Mouse (Mus musculus) embryonic facial prominence, embryonic 13.5 days (tissue): Measurements from ENCODE around the gene Spock2. TPM values are rescaled to one million over a fixed set of nuclear protein-coding genes. Genes with fewer than 3 reads are reported as not detected.
A peak's percentile ranks its signal among the peaks of the same experiment; 100 is the strongest.
"Not testable (repeated sequence)": the region's sequence is repeated elsewhere in the genome, so short reads cannot be mapped to it uniquely, and the experiment has no call there.

Source experiments
- ATAC-seq: fragments of 200-750 bp; cut with Nextera tagmentation; 2 replicates; pipeline ENCODE4 v1.8.0; 2017; ENCODE audit warnings: low read depth; ENCODE audit not compliant: insufficient number of reproducible peaks, insufficient read depth, low FRiP score, low TSS enrichment
- H3K27ac ChIP-seq: fragments of 300-500 bp; sonication (generic); 2 replicates; pipeline ENCODE4 v1.5.1; 2015; ENCODE audit warnings: moderate library complexity, mild to moderate bottlenecking, inconsistent platforms
- H3K27me3 ChIP-seq: fragments of 300-500 bp; sonication (generic); 2 replicates; pipeline ENCODE4 v1.6.1; 2015; ENCODE audit warnings: mild to moderate bottlenecking, inconsistent platforms
- H3K36me3 ChIP-seq: fragments of 300-500 bp; sonication (generic); 2 replicates; pipeline ENCODE4 v1.6.1; 2015; ENCODE audit warnings: mild to moderate bottlenecking, inconsistent platforms
- H3K4me1 ChIP-seq: fragments of 300-500 bp; sonication (generic); 2 replicates; pipeline ENCODE4 v1.6.1; 2015; ENCODE audit warnings: inconsistent platforms
- H3K4me2 ChIP-seq: fragments of 300-500 bp; sonication (generic); 2 replicates; pipeline ENCODE4 v1.6.1; 2015; ENCODE audit warnings: moderate library complexity, mild to moderate bottlenecking, inconsistent platforms
- H3K4me3 ChIP-seq: fragments of 300-500 bp; sonication (generic); 2 replicates; pipeline ENCODE4 v1.5.1; 2015; ENCODE audit warnings: mild to moderate bottlenecking, inconsistent platforms
- H3K9ac ChIP-seq: fragments of 300-500 bp; sonication (generic); 2 replicates; pipeline ENCODE4 v1.6.1; 2015; ENCODE audit warnings: mild to moderate bottlenecking, inconsistent platforms
- H3K9me3 ChIP-seq: fragments of 300-500 bp; sonication (generic); 2 replicates; pipeline ENCODE4 v1.6.1; 2016; ENCODE audit warnings: inconsistent platforms
- WGBS: fragments of 180-500 bp; shearing (Covaris S2); methylation state at CpG from one replicate; pipeline ENCODE4 v1.1.7; 2015; ENCODE audit warnings: mixed read lengths; 5-methylcytosine and 5-hydroxymethylcytosine counted together
- polyA plus RNA-seq: library from polyadenylated mRNA; unstranded; fragments of >200 nt; fragmentation: Nextera tagmentation; extraction: Ambion mirVana; gene quantifications from 2 replicates; pipeline ENCODE4 v1.2.1, GENCODE M21; 2015

Gene Spock2
- polyA plus RNA-seq, 1 experiment from 2014 or later, result 7.2 TPM

GRCm38 (mm10) chr10:60125529-60126327 is 19.7 kb downstream of the Spock2 start:
- H3K4me2 ChIP-seq, result peak overlapping the region; percentile 50
- H3K4me1 ChIP-seq, result peaks cover 5% of the 10 kb centered on the region
- 25% methylated on average over 21 of the region's 22 CpGs for WGBS
- ATAC-seq, result peak; percentile 28; the same call in 1 of the 2 replicates
- H3K4me3 ChIP-seq, result no peak overlapping the region
- no peak overlapping the region for H3K9ac ChIP-seq
- no peak overlapping the region for H3K27ac ChIP-seq
- H3K9me3 ChIP-seq, result no peaks in the 10 kb centered on the region
- H3K36me3 ChIP-seq, result peaks cover 9% of the 10 kb centered on the region; the same call in 1 of the 2 replicates
- H3K27me3 ChIP-seq, result no peaks in the 10 kb centered on the region

- Histone ChIP-seq H3K27ac (no peak overlapping the region), H3K36me3 (peaks cover 9% of the 10 kb centered on the region; the same call in 1 of the 2 replicates), H3K27me3 (no peaks in the 10 kb centered on the region), H3K4me3 (no peak overlapping the region), H3K4me1 (peaks cover 8% of the 10 kb centered on the region), H3K9ac (no peak overlapping the region), H3K4me2 (no peak overlapping the region), H3K9me3 (no peaks in the 10 kb centered on the region)
- 83% methylated on average over 9 of the region's 9 CpGs for WGBS
- ATAC-seq, result no peak
These were observed 22.3 kb downstream of the Spock2 start for GRCm38 (mm10) chr10:60128287-60128686.

GRCm38 (mm10) chr10:60130504-60130903 is 24.5 kb downstream of the Spock2 start:
- Histone ChIP-seq H3K4me1 (peaks cover 21% of the 10 kb centered on the region), H3K9ac (no peak overlapping the region), H3K27me3 (no peaks in the 10 kb centered on the region), H3K9me3 (no peaks in the 10 kb centered on the region), H3K36me3 (peaks cover 9% of the 10 kb centered on the region; the same call in 1 of the 2 replicates), H3K4me3 (no peak overlapping the region), H3K4me2 (no peak overlapping the region), H3K27ac (no peak overlapping the region)
- no peak for ATAC-seq
- WGBS, result 78% methylated on average over 4 of the region's 4 CpGs

GRCm38 (mm10) chr10:60133501-60133900 is 27.5 kb downstream of the Spock2 start:
- Histone ChIP-seq H3K4me3 (no peak overlapping the region), H3K9ac (0 out of 2 replicates have a peak overlapping the region, but pooled peaks have one; percentile 27), H3K4me2 (peak overlapping the region; percentile 35), H3K4me1 (peaks cover 17% of the 10 kb centered on the region), H3K36me3 (peaks cover 9% of the 10 kb centered on the region; the same call in 1 of the 2 replicates), H3K27me3 (no peaks in the 10 kb centered on the region), H3K27ac (peak overlapping the region; percentile 57; the same call in 1 of the 2 replicates), H3K9me3 (no peaks in the 10 kb centered on the region)
- WGBS, result 14% methylated on average over 6 of the region's 6 CpGs
- 0 out of 2 replicates have a peak, but pooled peaks have one; percentile 44 for ATAC-seq

GRCm38 (mm10) chr10:60134201-60134600 is 28.2 kb downstream of the Spock2 start:
- Histone ChIP-seq H3K9ac (0 out of 2 replicates have a peak overlapping the region, but pooled peaks have one; percentile 27), H3K27ac (peak overlapping the region; percentile 57; the same call in 1 of the 2 replicates), H3K27me3 (no peaks in the 10 kb centered on the region), H3K36me3 (peaks cover 9% of the 10 kb centered on the region; the same call in 1 of the 2 replicates), H3K4me1 (peaks cover 17% of the 10 kb centered on the region), H3K4me3 (no peak overlapping the region), H3K9me3 (no peaks in the 10 kb centered on the region), H3K4me2 (peak overlapping the region; percentile 35; the same call in 1 of the 2 replicates)
- WGBS, result 49% methylated on average over 9 of the region's 9 CpGs
- no peak for ATAC-seq

- not testable (repeated sequence) for ATAC-seq, H3K9ac ChIP-seq, H3K27ac ChIP-seq, H3K27me3 ChIP-seq, H3K4me3 ChIP-seq, H3K4me2 ChIP-seq, H3K9me3 ChIP-seq, H3K36me3 ChIP-seq
- 56% methylated on average over 1 of the region's 1 CpGs for WGBS
- H3K4me1 ChIP-seq, result peaks cover 17% of the 10 kb centered on the region
These were observed 30.0 kb downstream of the Spock2 start for GRCm38 (mm10) chr10:60136010-60136409.

GRCm38 (mm10) chr10:60136935-60137334 is 30.9 kb downstream of the Spock2 start:
- H3K27ac ChIP-seq, result no peak overlapping the region
- H3K4me2 ChIP-seq, result no peak overlapping the region
- H3K36me3 ChIP-seq, result no peaks in the 10 kb centered on the region
- 71% methylated on average over 7 of the region's 7 CpGs for WGBS
- H3K27me3 ChIP-seq, result no peaks in the 10 kb centered on the region
- H3K9ac ChIP-seq, result no peak overlapping the region
- no peak overlapping the region for H3K4me3 ChIP-seq
- H3K9me3 ChIP-seq, result no peaks in the 10 kb centered on the region
- ATAC-seq, result no peak
- H3K4me1 ChIP-seq, result peaks cover 17% of the 10 kb centered on the region

GRCm38 (mm10) chr10:60138680-60139079 is 32.7 kb downstream of the Spock2 start:
- no peak overlapping the region for H3K9ac ChIP-seq
- no peak for ATAC-seq
- H3K4me1 ChIP-seq, result peaks cover 9% of the 10 kb centered on the region
- H3K27me3 ChIP-seq, result no peaks in the 10 kb centered on the region
- no peaks in the 10 kb centered on the region for H3K36me3 ChIP-seq
- H3K4me3 ChIP-seq, result no peak overlapping the region
- H3K27ac ChIP-seq, result no peak overlapping the region
- no peaks in the 10 kb centered on the region for H3K9me3 ChIP-seq
- 87% methylated on average over 5 of the region's 5 CpGs for WGBS
- H3K4me2 ChIP-seq, result no peak overlapping the region

- 79% methylated on average over 4 of the region's 4 CpGs for WGBS
- H3K4me3 ChIP-seq, result no peak overlapping the region
- H3K4me1 ChIP-seq, result no peaks in the 10 kb centered on the region
- no peak overlapping the region for H3K4me2 ChIP-seq
- H3K9ac ChIP-seq, result no peak overlapping the region
- no peak for ATAC-seq
- H3K27me3 ChIP-seq, result no peaks in the 10 kb centered on the region
- no peak overlapping the region for H3K27ac ChIP-seq
- no peaks in the 10 kb centered on the region for H3K9me3 ChIP-seq
- no peaks in the 10 kb centered on the region for H3K36me3 ChIP-seq
These were observed 34.7 kb downstream of the Spock2 start for GRCm38 (mm10) chr10:60140751-60141150.

- no peak overlapping the region for H3K4me3 ChIP-seq
- H3K9ac ChIP-seq, result no peak overlapping the region
- H3K4me2 ChIP-seq, result no peak overlapping the region
- H3K4me1 ChIP-seq, result no peaks in the 10 kb centered on the region; the same call in 1 of the 2 replicates
- no peaks in the 10 kb centered on the region for H3K36me3 ChIP-seq
- H3K9me3 ChIP-seq, result no peaks in the 10 kb centered on the region
- WGBS, result 94% methylated on average over 3 of the region's 3 CpGs
- ATAC-seq, result no peak; the same call in 1 of the 2 replicates
- no peak overlapping the region for H3K27ac ChIP-seq
- no peaks in the 10 kb centered on the region for H3K27me3 ChIP-seq
These were observed 35.7 kb downstream of the Spock2 start for GRCm38 (mm10) chr10:60141656-60142160.

- not testable (repeated sequence) for H3K27ac ChIP-seq, H3K4me2 ChIP-seq, H3K4me1 ChIP-seq, H3K9me3 ChIP-seq, H3K4me3 ChIP-seq, H3K9ac ChIP-seq, ATAC-seq, H3K27me3 ChIP-seq, H3K36me3 ChIP-seq
- WGBS, result 53% methylated on average over 10 of the region's 10 CpGs
These were observed 41.6 kb downstream of the Spock2 start for GRCm38 (mm10) chr10:60147510-60148047.
